Mouse (Mus musculus): ENCODE results near the gene Cavin1. TPM values are rescaled to one million over a fixed set of nuclear protein-coding genes. Genes with fewer than 3 reads are reported as not detected.

The Cavin1 gene
- polyA plus RNA-seq, 1 experiment from 2014 or later, result 45.6 TPM

- Histone ChIP-seq H3K27ac (replicated peaks) (0 out of 2 replicates have a peak overlapping the region, but pooled peaks have one; percentile 7), H3K9me3 (replicated peaks) (no peaks in the 10 kb centered on the region), H3K4me2 (no peak overlapping the region), H3K9ac (replicated peaks) (no peak overlapping the region), H3K4me3 (replicated peaks) (no peak overlapping the region), H3K4me1 (peaks cover 5% of the 10 kb centered on the region; the same call in 1 of the 2 replicates), H3K36me3 (no peaks in the 10 kb centered on the region), H3K27me3 (replicated peaks) (peaks cover 6% of the 10 kb centered on the region; the same call in 1 of the 2 replicates)
- no peak for ATAC-seq (ENCODE audit: low FRiP score)
- 58% methylated on average over 8 of the region's 8 CpGs for WGBS
Measured at GRCm38 (mm10) chr11:100979887-100980286, 9.2 kb upstream of the Cavin1 start.

GRCm38 (mm10) chr11:100975241-100975640 is 4.6 kb upstream of the Cavin1 start:
- Histone ChIP-seq H3K4me2 (no peak overlapping the region), H3K9ac (replicated peaks) (no peak overlapping the region), H3K36me3 (no peaks in the 10 kb centered on the region), H3K27me3 (replicated peaks) (peaks cover 33% of the 10 kb centered on the region), H3K27ac (replicated peaks) (no peak overlapping the region), H3K4me3 (replicated peaks) (no peak overlapping the region), H3K4me1 (peaks cover 4% of the 10 kb centered on the region), H3K9me3 (replicated peaks) (no peaks in the 10 kb centered on the region)
- 76% methylated on average over 7 of the region's 7 CpGs for WGBS
- no peak for ATAC-seq (ENCODE audit: low FRiP score)

- no peaks in the 10 kb centered on the region for H3K9me3 ChIP-seq (replicated peaks)
- H3K4me3 ChIP-seq (replicated peaks), result no peak overlapping the region
- no peaks in the 10 kb centered on the region for H3K36me3 ChIP-seq
- H3K4me2 ChIP-seq, result no peak overlapping the region
- no peak for ATAC-seq (ENCODE audit: low FRiP score)
- WGBS, result 78% methylated on average over 14 of the region's 14 CpGs
- no peak overlapping the region for H3K9ac ChIP-seq (replicated peaks)
- H3K4me1 ChIP-seq, result peaks cover 11% of the 10 kb centered on the region
- no peak overlapping the region for H3K27ac ChIP-seq (replicated peaks)
- peaks cover 41% of the 10 kb centered on the region for H3K27me3 ChIP-seq (replicated peaks)
Measured at GRCm38 (mm10) chr11:100974381-100974970, 3.8 kb upstream of the Cavin1 start.

- no peak overlapping the region for H3K9ac ChIP-seq (replicated peaks)
- H3K4me1 ChIP-seq, result peaks cover 18% of the 10 kb centered on the region
- H3K36me3 ChIP-seq, result no peaks in the 10 kb centered on the region
- H3K4me3 ChIP-seq (replicated peaks), result no peak overlapping the region
- no peaks in the 10 kb centered on the region for H3K9me3 ChIP-seq (replicated peaks)
- WGBS, result 92% methylated on average over 7 of the region's 7 CpGs
- no peak for ATAC-seq (ENCODE audit: low FRiP score)
- no peak overlapping the region for H3K4me2 ChIP-seq
- H3K27me3 ChIP-seq (replicated peaks), result peaks cover 53% of the 10 kb centered on the region
- no peak overlapping the region for H3K27ac ChIP-seq (replicated peaks)
Measured at GRCm38 (mm10) chr11:100973245-100973644, 2.6 kb upstream of the Cavin1 start.

- no peaks in the 10 kb centered on the region for H3K9me3 ChIP-seq (replicated peaks)
- peaks cover 69% of the 10 kb centered on the region for H3K27me3 ChIP-seq (replicated peaks)
Measured at GRCm38 (mm10) chr11:100971455-100971854, 768 bp upstream of the Cavin1 start.

GRCm38 (mm10) chr11:100969744-100970556 is 737 bp downstream of the Cavin1 start:
- under 1% methylated on average over 65 of the region's 65 CpGs for WGBS
- Histone ChIP-seq H3K4me1 (peaks cover 18% of the 10 kb centered on the region), H3K4me3 (replicated peaks) (peak overlapping the region; percentile 41), H3K9me3 (replicated peaks) (no peaks in the 10 kb centered on the region), H3K4me2 (peak overlapping the region; percentile 60), H3K27me3 (replicated peaks) (peaks cover 74% of the 10 kb centered on the region), H3K27ac (replicated peaks) (peak overlapping the region; percentile 68), H3K9ac (replicated peaks) (peak overlapping the region; percentile 46), H3K36me3 (no peaks in the 10 kb centered on the region)
- no peak for ATAC-seq (ENCODE audit: low FRiP score)

More at GRCm38 (mm10) chr11:100971455-100971854, 768 bp upstream of the Cavin1 start:
- 61% methylated on average over 10 of the region's 10 CpGs for WGBS
- H3K4me2 ChIP-seq, result no peak overlapping the region
- no peaks in the 10 kb centered on the region for H3K36me3 ChIP-seq
- no peak overlapping the region for H3K9ac ChIP-seq (replicated peaks)
- H3K4me1 ChIP-seq, result peaks cover 18% of the 10 kb centered on the region
- no peak overlapping the region for H3K27ac ChIP-seq (replicated peaks)
- ATAC-seq (ENCODE audit: low FRiP score), result no peak
- H3K4me3 ChIP-seq (replicated peaks), result no peak overlapping the region

GRCm38 (mm10) chr11:100969189-100969743 is 1.4 kb downstream of the Cavin1 start:
- H3K9ac ChIP-seq (replicated peaks), result peak overlapping the region; percentile 46; the same call in 1 of the 2 replicates
- H3K27ac ChIP-seq (replicated peaks), result peak overlapping the region; percentile 68; the same call in 1 of the 2 replicates
- peaks cover 18% of the 10 kb centered on the region for H3K4me1 ChIP-seq
- WGBS, result 6% methylated on average over 27 of the region's 35 CpGs
- peak overlapping the region; percentile 60 for H3K4me2 ChIP-seq
- peak overlapping the region; percentile 41 for H3K4me3 ChIP-seq (replicated peaks)
- H3K27me3 ChIP-seq (replicated peaks), result peaks cover 76% of the 10 kb centered on the region
- ATAC-seq (ENCODE audit: low FRiP score), result no peak
- no peaks in the 10 kb centered on the region for H3K36me3 ChIP-seq
- H3K9me3 ChIP-seq (replicated peaks), result no peaks in the 10 kb centered on the region

- Histone ChIP-seq H3K4me3 (replicated peaks) (peak overlapping the region; percentile 41), H3K27ac (replicated peaks) (no peak overlapping the region), H3K4me1 (peaks cover 18% of the 10 kb centered on the region), H3K9me3 (replicated peaks) (no peaks in the 10 kb centered on the region), H3K27me3 (replicated peaks) (peaks cover 75% of the 10 kb centered on the region), H3K9ac (replicated peaks) (no peak overlapping the region), H3K36me3 (no peaks in the 10 kb centered on the region), H3K4me2 (peak overlapping the region; percentile 60)
- no peak for ATAC-seq (ENCODE audit: low FRiP score)
- 78% methylated on average over 5 of the region's 5 CpGs for WGBS
Measured at GRCm38 (mm10) chr11:100968501-100968900, 2.2 kb downstream of the Cavin1 start.

- Histone ChIP-seq H3K4me1 (peaks cover 18% of the 10 kb centered on the region), H3K27ac (replicated peaks) (no peak overlapping the region), H3K9me3 (replicated peaks) (no peaks in the 10 kb centered on the region), H3K9ac (replicated peaks) (no peak overlapping the region), H3K27me3 (replicated peaks) (peaks cover 70% of the 10 kb centered on the region), H3K4me2 (peak overlapping the region; percentile 60), H3K4me3 (replicated peaks) (peak overlapping the region; percentile 41; the same call in 1 of the 2 replicates), H3K36me3 (no peaks in the 10 kb centered on the region)
- no peak for ATAC-seq (ENCODE audit: low FRiP score)
- 91% methylated on average over 5 of the region's 5 CpGs for WGBS
Measured at GRCm38 (mm10) chr11:100967881-100968420, 2.7 kb downstream of the Cavin1 start.

GRCm38 (mm10) chr11:100967376-100967775 is 3.3 kb downstream of the Cavin1 start:
- H3K4me1 ChIP-seq, result peaks cover 18% of the 10 kb centered on the region
- peaks cover 64% of the 10 kb centered on the region for H3K27me3 ChIP-seq (replicated peaks)
- H3K36me3 ChIP-seq, result no peaks in the 10 kb centered on the region
- ATAC-seq (ENCODE audit: low FRiP score), result no peak
- no peak overlapping the region for H3K27ac ChIP-seq (replicated peaks)
- WGBS, result 58% methylated on average over 5 of the region's 5 CpGs
- no peak overlapping the region for H3K9ac ChIP-seq (replicated peaks)
- peak overlapping the region; percentile 60; the same call in 1 of the 2 replicates for H3K4me2 ChIP-seq
- H3K9me3 ChIP-seq (replicated peaks), result no peaks in the 10 kb centered on the region
- H3K4me3 ChIP-seq (replicated peaks), result no peak overlapping the region

- H3K9ac ChIP-seq (replicated peaks), result no peak overlapping the region
- WGBS, result 78% methylated on average over 6 of the region's 6 CpGs
- no peaks in the 10 kb centered on the region for H3K36me3 ChIP-seq
- no peak overlapping the region for H3K27ac ChIP-seq (replicated peaks)
- no peak overlapping the region for H3K4me3 ChIP-seq (replicated peaks)
- ATAC-seq (ENCODE audit: low FRiP score), result no peak
- peaks cover 48% of the 10 kb centered on the region for H3K27me3 ChIP-seq (replicated peaks)
- H3K9me3 ChIP-seq (replicated peaks), result no peaks in the 10 kb centered on the region
- peaks cover 18% of the 10 kb centered on the region for H3K4me1 ChIP-seq
- no peak overlapping the region for H3K4me2 ChIP-seq
Measured at GRCm38 (mm10) chr11:100965760-100966159, 4.9 kb downstream of the Cavin1 start.

Measured in neural tube, embryonic 15.5 days (tissue).